Mouse (Mus musculus) cerebellum, postnatal 10 days (tissue): ENCODE measurements around the gene Hoxb7.

Source experiments
- DNase-seq, 2 experiments: peaks; one replicate each; pipeline ENCODE4 v3.0.0; 2021; ENCODE audit warnings: mixed read lengths in 2 of 2

Gene Hoxb7

GRCm38 (mm10) chr11:96268031-96268745 lies 18.2 kb upstream of the Hoxb7 start:
- DNase-seq = no peak

- no peak for DNase-seq
Measured at GRCm38 (mm10) chr11:96269869-96270268, 16.6 kb upstream of the Hoxb7 start.

- DNase-seq = no peak
Measured at GRCm38 (mm10) chr11:96270996-96271540, 15.4 kb upstream of the Hoxb7 start, which contains the start of gene Hoxb9. Gene Hoxb9, plus strand, starts transcription at chr11:96271457.

- DNase-seq = no peak
Measured at GRCm38 (mm10) chr11:96271541-96272011, 14.8 kb upstream of the Hoxb7 start.

- peak in 1 of 2 experiments; percentile 64 for DNase-seq
Measured at GRCm38 (mm10) chr11:96272024-96272921, 14.2 kb upstream of the Hoxb7 start.

GRCm38 (mm10) chr11:96274428-96274827 lies 12.0 kb upstream of the Hoxb7 start:
- DNase-seq = no peak

GRCm38 (mm10) chr11:96275896-96276295 lies 10.5 kb upstream of the Hoxb7 start:
- DNase-seq = no peak

GRCm38 (mm10) chr11:96277151-96278044 lies 9.0 kb upstream of the Hoxb7 start:
- peak in 1 of 2 experiments; percentile 30 for DNase-seq

GRCm38 (mm10) chr11:96278324-96278723 lies 8.1 kb upstream of the Hoxb7 start:
- no peak for DNase-seq

- DNase-seq = peak; percentile 90 to 92
Measured at GRCm38 (mm10) chr11:96278773-96279172, 7.7 kb upstream of the Hoxb7 start.

- DNase-seq = no peak
Measured at GRCm38 (mm10) chr11:96279421-96280233, 6.8 kb upstream of the Hoxb7 start.

- no peak for DNase-seq
Measured at GRCm38 (mm10) chr11:96280399-96281378, 5.7 kb upstream of the Hoxb7 start.

GRCm38 (mm10) chr11:96281396-96281795 lies 5.0 kb upstream of the Hoxb7 start:
- DNase-seq = no peak

- DNase-seq = no peak
Measured at GRCm38 (mm10) chr11:96281855-96282570, 4.4 kb upstream of the Hoxb7 start, which contains the start of gene Hoxb8. Gene Hoxb8, plus strand, starts transcription at chr11:96281905.

- DNase-seq = no peak
Measured at GRCm38 (mm10) chr11:96282795-96283430, 3.5 kb upstream of the Hoxb7 start.

- no peak for DNase-seq
Measured at GRCm38 (mm10) chr11:96284041-96284749, 2.2 kb upstream of the Hoxb7 start.

- no peak for DNase-seq
Measured at GRCm38 (mm10) chr11:96284774-96285734, 1.4 kb upstream of the Hoxb7 start.
